Mouse (Mus musculus): ENCODE data around the gene Cdkn2b.

Cdkn2b gene

DNA sequence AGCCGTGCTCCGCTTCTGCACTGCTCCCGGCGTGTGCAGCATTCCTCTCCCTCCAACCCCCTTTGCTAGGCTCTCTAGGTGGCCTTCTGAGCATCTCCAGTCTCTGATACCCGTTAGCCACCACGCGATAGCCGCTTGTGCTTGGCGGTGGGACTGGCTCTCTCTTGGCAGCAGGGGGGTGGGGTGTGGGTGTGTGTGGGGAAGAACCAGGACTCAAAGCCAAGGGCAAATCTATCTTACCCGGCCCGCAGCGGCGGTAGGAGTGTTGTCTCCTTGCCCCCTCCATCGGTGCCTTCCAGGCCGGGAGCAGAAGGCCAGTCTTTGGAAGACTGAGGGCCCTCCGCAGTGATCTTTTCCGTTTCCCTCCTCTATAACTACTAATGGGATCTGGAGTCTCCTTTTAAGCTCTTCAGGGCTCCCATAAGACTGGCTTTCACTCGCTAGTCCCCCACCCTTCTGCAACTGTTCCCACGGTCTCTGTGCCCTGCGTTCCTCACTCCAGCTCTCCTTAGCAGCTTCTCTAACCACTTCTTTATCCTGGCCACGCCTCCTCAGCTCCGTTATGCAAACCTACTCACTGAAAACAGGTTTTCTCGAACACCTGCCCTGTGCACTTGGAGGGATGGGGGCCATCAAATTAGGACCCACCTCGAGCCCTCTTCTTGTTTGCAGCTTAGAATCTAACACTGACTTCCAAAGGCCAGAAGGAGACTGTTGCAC lies 35.9 kb downstream of the Cdkn2b start:
- POLR2A ChIA-PET = interaction anchor here in 2 of 4 experiments (0.8 to 3.4 kb wide), 6 partner anchors 14 to 93 kb away, joined by 3 to 23 read pairs (median 4); partner anchors contain the start of genes Cdkn2a (in 1 of the 2) and Cdkn2b (in 1 of the 2)
- CTCF ChIA-PET = interaction anchor here in 2 of 4 experiments (0.7 to 1.1 kb wide), 2 partner anchors 36 to 398 kb away, joined by 3 read pairs; no protein-coding TSS in a partner anchor

DNA sequence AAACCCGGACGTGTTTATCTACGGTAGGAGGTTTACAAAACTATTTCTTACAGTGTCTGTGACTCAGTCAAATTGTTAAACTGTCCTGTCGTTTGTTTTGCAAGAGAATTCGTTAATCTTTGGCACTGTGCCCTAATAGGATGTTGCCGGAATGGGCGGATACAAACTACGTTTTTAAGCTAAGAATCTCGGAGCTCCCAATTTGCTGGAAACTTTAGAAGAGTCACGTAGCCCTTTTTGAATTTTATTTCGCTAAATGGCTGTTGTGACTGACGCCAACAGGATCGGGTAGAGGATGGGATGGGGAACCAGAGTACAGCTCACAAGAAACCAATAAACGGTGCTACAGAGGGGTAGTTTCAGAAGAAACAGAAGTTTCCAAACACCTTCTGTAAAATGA lies 36.8 kb downstream of the Cdkn2b start:
- ChIA-PET POLR2A (interaction anchor here (0.6 to 3.4 kb wide), 11 partner anchors 9 to 122 kb away, joined by 3 to 23 read pairs (median 4); partner anchors contain the start of genes Cdkn2b (in 4 of the 4) and Cdkn2a (in 1 of the 4)), CTCF (interaction anchor here in 3 of 4 experiments (1.1 to 1.2 kb wide), 4 partner anchors 36 to 397 kb away, joined by 3 read pairs; partner anchors contain the start of gene Cdkn2b (in 1 of the 3))

DNA sequence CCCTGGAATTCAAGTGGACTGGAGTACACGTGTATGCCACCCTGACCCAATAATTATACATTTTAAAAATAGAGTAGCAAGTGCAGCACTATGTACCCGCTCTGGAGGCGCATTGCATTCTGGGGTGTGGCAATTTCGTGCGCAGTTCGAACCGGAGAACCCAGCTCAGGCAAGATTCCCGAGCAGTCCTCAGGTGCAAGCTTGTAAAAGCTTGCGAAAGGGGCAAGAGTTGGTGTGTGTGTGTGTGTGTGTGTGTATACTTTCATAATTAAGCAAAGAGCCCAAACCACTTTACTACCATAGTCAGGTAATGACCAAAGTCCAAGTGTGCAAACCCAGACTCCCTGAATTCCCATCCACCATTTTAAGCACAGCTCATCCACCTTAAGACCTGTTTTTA lies 37.3 kb downstream of the Cdkn2b start:
- POLR2A ChIA-PET = interaction anchor here (0.6 to 2.7 kb wide), 10 partner anchors 9 to 122 kb away, joined by 3 to 9 read pairs (median 4); partner anchors contain the start of gene Cdkn2b (in 4 of the 4)
- CTCF ChIA-PET = interaction anchor here in 2 of 4 experiments (1.2 kb wide), 3 partner anchors 37 to 128 kb away, joined by 3 read pairs; partner anchors contain the start of gene Cdkn2b (in 1 of the 2)

DNA sequence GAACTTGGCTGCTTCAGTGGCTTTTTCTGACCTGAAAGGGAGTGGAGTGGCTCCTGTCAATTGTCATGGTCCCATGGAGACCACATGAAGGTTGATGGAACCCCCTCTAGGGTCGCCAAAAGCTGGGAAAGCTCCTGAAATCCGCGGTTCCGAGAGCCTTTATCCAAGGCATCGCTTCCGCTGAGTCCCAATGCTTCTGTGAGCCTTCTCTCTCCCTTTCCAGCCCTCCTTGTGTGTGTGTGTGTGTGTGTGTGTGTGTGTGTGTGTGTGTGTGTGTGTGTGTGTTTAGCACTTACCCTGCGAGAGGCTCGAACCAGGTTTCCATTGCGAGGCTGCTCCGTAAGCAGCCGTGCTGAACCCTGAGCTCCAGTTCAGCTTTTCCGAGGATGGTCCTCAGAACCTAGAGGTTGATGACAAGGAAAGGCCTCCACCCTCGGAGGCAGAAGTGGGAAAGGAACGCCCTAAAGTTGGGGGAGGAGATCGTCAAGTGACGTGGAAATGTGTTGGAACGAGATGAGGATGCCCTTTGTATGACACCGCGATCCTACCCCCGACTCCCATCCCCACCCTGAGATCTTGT lies 37.8 kb downstream of the Cdkn2b start:
- POLR2A ChIA-PET = interaction anchor here (0.6 to 2.7 kb wide), 6 partner anchors 10 to 76 kb away, joined by 3 to 9 read pairs (median 4); partner anchors contain the start of gene Cdkn2b (in 3 of the 4)
- CTCF ChIA-PET = interaction anchor here in 3 of 4 experiments (0.6 to 1.2 kb wide), 4 partner anchors 37 to 128 kb away, joined by 3 read pairs; partner anchors contain the start of gene Cdkn2b (in 1 of the 3)

DNA sequence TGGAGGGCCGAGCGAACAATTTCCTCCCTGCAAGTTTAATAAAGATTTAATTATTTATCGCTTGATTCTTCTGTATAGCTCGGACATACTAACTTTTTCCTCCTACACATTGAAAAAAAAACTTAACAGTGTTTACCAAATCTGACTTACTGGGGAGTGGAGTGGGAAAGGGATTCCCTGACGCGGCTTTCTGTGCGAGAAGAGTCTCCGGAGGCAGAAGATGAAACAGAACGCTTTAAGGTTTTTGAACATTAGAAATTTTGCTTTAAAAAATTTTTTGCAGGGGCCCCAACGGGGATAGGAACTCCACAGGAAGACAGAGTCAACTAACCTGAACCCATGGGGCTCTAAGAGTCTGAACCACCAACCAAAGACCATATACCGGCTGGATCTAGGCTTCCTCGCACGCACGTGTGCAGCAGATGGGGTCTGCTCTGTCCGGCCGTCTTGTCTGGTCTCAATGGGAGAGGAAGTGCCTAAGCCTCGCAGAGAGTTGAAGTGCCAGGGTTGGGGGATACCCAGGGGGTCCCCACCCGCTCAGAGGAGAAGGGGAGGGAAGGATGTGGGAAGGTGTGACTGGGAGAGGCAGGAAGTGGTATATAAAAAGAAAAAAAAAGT lies 38.6 kb downstream of the Cdkn2b start:
- POLR2A ChIA-PET = interaction anchor here in 1 of 4 experiments (1.5 kb wide), 1 partner anchor 15 kb away, joined by 3 read pairs; no protein-coding TSS in a partner anchor
- CTCF ChIA-PET = interaction anchor here in 1 of 4 experiments (0.6 kb wide), 1 partner anchor 94 kb away, joined by 3 read pairs; no protein-coding TSS in a partner anchor

DNA sequence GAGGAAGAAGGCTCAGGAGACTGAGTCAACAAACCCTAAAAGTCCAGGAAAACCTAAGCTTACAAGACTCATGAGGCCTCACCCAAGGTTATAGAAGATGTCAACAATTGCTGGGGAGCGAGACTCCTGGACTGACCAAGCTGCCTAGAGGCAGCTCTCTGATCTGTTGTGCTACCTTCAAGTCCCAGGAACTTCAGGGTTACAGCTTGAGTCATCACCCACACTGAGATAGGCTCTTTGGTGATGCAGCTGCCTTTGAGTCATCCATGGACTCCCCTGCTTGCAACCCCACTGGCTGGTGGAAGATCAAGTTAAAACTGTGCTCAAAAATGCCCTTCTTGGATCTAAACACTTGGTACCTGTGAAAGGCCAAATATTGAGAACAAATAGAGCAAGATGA lies 53.1 kb downstream of the Cdkn2b start:
- ChIA-PET POLR2A (no interaction called here), CTCF (no interaction called here)

Measured in embryonic stem cell, embryonic (primary cell).